Mouse (Mus musculus) spleen, adult 2 months (tissue): ENCODE measurements around the gene Hrk. TPM values are rescaled to one million over a fixed set of nuclear protein-coding genes. Genes with fewer than 3 reads are reported as not detected.

Source experiments
- DNase-seq, 2 experiments: peaks; one replicate each; pipeline versions ENCODE4 v3.0.0 to v3.0.0-alpha.2; 2012 to 2021; ENCODE audit warnings: low spot score in 2 of 2, low read depth in 1 of 2
- H3K27ac ChIP-seq: fragments of 200-500 bp; 2 replicates; pipeline ENCODE4 v1.5.1; 2012; ENCODE audit warnings: low read length, inconsistent platforms; ENCODE audit not compliant: insufficient read depth
- H3K27me3 ChIP-seq: fragments of 200-500 bp; 2 replicates; pipeline ENCODE4 v1.6.1; 2012; ENCODE audit warnings: mild to moderate bottlenecking, moderate library complexity, low read length, inconsistent platforms; ENCODE audit not compliant: control insufficient read depth, insufficient read depth
- H3K36me3 ChIP-seq: fragments of 200-500 bp; 2 replicates; pipeline ENCODE4 v1.6.1; 2012; ENCODE audit warnings: mild to moderate bottlenecking, low read length, inconsistent platforms; ENCODE audit not compliant: control insufficient read depth, insufficient read depth
- H3K4me1 ChIP-seq: fragments of 200-500 bp; 2 replicates; pipeline ENCODE4 v1.6.1; 2011; ENCODE audit warnings: inconsistent platforms; ENCODE audit not compliant: control insufficient read depth, insufficient read depth, insufficient read length
- H3K4me3 ChIP-seq: fragments of 200-500 bp; 2 replicates; pipeline ENCODE4 v1.5.1; 2011; ENCODE audit warnings: mild to moderate bottlenecking, inconsistent platforms; ENCODE audit not compliant: insufficient read depth, insufficient read length; ENCODE audit errors: extremely low read depth
- CTCF ChIP-seq: fragments of 200-500 bp; IDR thresholded peaks from 2 replicates; pipeline ENCODE4 v1.5.1; 2011; ENCODE audit warnings: mild to moderate bottlenecking, inconsistent platforms; ENCODE audit not compliant: insufficient read depth, insufficient read length, insufficient replicate concordance; ENCODE audit errors: extremely low read depth
- POLR2A ChIP-seq: fragments of 200-500 bp; IDR thresholded peaks from 2 replicates; pipeline ENCODE4 v1.6.1; 2011; ENCODE audit warnings: low read depth, low read length, inconsistent platforms
- WGBS: fragments of 180-500 bp; shearing (Covaris S2); methylation state at CpG from one replicate; pipeline ENCODE4 v1.1.7; 2018; 5-methylcytosine and 5-hydroxymethylcytosine counted together
- polyA plus RNA-seq: library from polyadenylated mRNA; depleted of rRNA; stranded (reverse); fragments of >200 nt; gene quantifications from 2 replicates; pipeline ENCODE4 v1.2.3, GENCODE M21; 2012; rRNA removed

Hrk gene
- not detected in 2 replicates for polyA plus RNA-seq

DNA sequence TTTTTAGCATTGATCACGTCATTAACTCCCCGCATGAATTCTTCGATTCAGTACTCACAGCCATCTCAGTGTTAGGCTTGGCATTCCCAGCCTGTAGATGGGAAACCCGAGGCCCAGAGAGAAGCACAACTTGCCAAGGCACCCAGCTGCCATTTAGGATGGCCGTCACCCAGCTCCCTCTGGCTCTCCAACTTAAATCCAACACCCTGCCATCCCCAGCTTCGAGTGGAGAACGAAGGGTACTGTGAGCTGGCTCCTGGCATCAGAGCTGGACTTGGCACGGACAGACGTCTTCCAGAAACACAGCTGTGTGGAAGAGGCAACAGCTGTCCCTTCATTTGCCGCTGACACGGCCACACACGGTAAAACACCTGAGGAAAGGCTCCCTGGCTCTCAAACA is at the start of gene Hrk:
Gene Hrk, plus strand, starts transcription at position 68 of the 400 bp plus-strand sequence.
- no peak for DNase-seq
- no peak for TF ChIP-seq CTCF
- no peak for TF ChIP-seq POLR2A
- 0 out of 2 replicates have a peak, but pooled peaks cover under 1% of the 10 kb centered on the region for H3K4me1 ChIP-seq
- no peak within 1 kb of the TSS for H3K27ac ChIP-seq
- H3K27me3 ChIP-seq: peaks cover 13% of the 10 kb centered on the region
- H3K36me3 ChIP-seq: no peaks in the 10 kb centered on the region
- WGBS: 68% methylated on average over 12 of the region's 12 CpGs
- H3K4me3 ChIP-seq: no peak within 1 kb of the TSS

DNA sequence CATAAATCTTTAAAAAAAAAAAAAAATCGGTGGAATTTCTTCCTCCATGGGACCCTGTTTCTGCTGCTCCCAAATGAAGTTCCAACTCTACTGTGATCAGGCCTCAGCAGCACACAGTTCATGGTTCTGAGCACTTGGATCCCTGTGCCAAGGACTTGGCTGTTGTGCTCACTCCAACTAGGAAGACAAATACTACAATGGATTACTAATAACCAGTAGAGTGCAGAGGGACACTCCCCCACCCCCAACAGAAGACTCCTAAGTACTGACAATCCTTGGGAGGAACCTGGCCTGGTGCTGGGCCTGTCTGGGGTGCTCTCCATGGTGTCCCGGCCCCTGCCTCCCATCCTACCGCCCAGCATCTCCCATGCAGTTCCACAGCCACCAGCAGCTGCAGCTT is 46.1 kb upstream of the Hrk start:
- 92% methylated on average over 3 of the region's 3 CpGs for WGBS

DNA sequence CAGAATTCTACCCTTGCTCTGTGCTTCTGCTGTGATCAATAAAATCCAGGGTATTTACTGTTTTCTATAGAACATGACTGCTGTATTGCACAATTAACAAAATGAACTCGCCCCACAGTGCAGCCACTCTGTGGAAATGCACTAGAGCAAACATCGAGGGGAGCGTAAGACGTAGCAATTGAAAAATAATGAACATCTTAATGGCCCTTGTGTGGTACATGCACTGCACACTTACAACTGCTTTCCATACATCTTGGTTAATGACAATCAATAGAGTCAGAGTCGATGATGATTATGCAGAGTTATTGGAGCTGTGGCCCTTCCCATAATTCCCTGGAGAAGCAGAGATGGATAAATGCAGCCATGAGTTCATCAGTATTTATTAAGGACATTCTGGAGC is 45.5 kb upstream of the Hrk start:
- DNase-seq: no peak
- Histone ChIP-seq H3K4me3 (no peak overlapping the region), H3K36me3 (no peaks in the 10 kb centered on the region), H3K4me1 (no peaks in the 10 kb centered on the region), H3K27ac (no peak overlapping the region), H3K27me3 (no peaks in the 10 kb centered on the region)
- 95% methylated on average over 5 of the region's 5 CpGs for WGBS
- TF ChIP-seq CTCF (no peak), POLR2A (no peak)

More for the DNA sequence above, 46.1 kb upstream of the Hrk start:
- TF ChIP-seq CTCF (no peak), POLR2A (no peak)
- no peak for DNase-seq
- no peak overlapping the region for H3K4me3 ChIP-seq
- no peaks in the 10 kb centered on the region for H3K36me3 ChIP-seq
- H3K27ac ChIP-seq: no peak overlapping the region
- H3K27me3 ChIP-seq: no peaks in the 10 kb centered on the region
- no peaks in the 10 kb centered on the region for H3K4me1 ChIP-seq

DNA sequence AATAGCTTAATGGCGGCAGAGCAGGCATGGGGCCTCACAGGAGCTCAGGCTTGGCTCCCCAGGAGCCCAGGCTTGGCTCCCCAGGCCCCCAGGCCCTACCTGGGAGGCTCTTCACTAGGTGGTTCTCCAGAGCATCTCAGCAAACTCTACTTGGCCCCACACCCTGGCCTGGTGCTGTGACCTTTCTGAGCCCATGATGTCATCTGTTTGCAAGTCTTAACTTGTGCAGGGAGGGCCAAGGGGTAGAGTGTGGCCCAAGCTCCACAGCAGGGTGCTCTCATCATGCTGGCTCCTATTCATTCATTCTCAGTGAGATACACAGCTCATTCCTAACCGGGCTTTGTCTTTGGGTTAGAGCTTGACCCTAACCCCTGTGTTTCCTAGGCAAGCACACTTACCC is 43.8 kb upstream of the Hrk start:
- no peak overlapping the region for H3K27ac ChIP-seq
- H3K4me3 ChIP-seq: no peak overlapping the region
- DNase-seq: no peak
- H3K27me3 ChIP-seq: no peaks in the 10 kb centered on the region
- WGBS: 89% methylated on average over 2 of the region's 2 CpGs
- no peaks in the 10 kb centered on the region for H3K36me3 ChIP-seq
- H3K4me1 ChIP-seq: no peaks in the 10 kb centered on the region
- TF ChIP-seq POLR2A (no peak), CTCF (no peak)

DNA sequence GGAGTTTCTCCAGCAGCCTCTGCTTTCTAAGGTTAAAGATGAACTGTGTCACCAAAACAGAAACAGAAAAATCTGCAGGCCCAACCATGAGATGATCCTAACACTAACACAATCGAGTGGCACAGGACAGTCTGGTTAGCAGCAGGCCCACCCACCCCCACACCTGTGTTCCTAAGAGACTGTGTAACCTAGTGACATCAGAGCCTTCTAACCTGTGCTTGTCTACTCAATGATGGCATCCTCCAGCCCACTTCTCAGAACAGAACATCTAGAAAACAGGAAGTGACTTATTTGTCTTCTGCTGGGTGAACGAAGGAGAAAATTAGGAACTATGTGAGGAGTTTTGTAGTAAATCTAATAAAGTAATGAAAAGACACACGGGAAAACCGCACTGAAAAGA is 42.5 kb upstream of the Hrk start:
- H3K27me3 ChIP-seq: no peaks in the 10 kb centered on the region
- no peaks in the 10 kb centered on the region for H3K4me1 ChIP-seq
- H3K36me3 ChIP-seq: no peaks in the 10 kb centered on the region
- TF ChIP-seq POLR2A (no peak), CTCF (no peak)
- no peak overlapping the region for H3K4me3 ChIP-seq
- no peak overlapping the region for H3K27ac ChIP-seq
- WGBS: 76% methylated on average over 4 of the region's 4 CpGs
- DNase-seq: no peak

DNA sequence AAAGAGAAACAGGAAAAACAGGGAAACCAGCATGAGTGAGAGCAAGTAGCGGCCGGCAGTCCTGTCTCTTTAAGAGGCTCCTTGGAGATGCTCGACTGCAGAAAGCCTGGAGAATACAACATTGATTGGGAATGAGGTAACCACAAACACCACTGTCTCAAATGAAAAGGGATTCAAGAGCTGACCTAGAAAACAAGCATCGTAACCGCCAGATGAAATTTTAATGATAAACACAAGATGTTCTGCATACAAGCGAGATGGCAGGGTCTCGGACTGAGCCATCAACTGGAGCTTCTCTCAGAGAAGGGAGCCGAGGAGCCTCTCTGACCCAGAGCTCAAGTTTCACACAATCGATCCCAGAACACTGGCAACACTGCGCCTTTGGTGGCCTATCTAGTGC is 41.4 kb upstream of the Hrk start:
- H3K36me3 ChIP-seq: peaks cover 3% of the 10 kb centered on the region; the same call in 1 of the 2 replicates
- no peaks in the 10 kb centered on the region for H3K27me3 ChIP-seq
- H3K27ac ChIP-seq: no peak overlapping the region
- H3K4me1 ChIP-seq: no peaks in the 10 kb centered on the region
- no peak for DNase-seq
- TF ChIP-seq POLR2A (no peak), CTCF (no peak)
- H3K4me3 ChIP-seq: no peak overlapping the region
- 93% methylated on average over 10 of the region's 10 CpGs for WGBS

DNA sequence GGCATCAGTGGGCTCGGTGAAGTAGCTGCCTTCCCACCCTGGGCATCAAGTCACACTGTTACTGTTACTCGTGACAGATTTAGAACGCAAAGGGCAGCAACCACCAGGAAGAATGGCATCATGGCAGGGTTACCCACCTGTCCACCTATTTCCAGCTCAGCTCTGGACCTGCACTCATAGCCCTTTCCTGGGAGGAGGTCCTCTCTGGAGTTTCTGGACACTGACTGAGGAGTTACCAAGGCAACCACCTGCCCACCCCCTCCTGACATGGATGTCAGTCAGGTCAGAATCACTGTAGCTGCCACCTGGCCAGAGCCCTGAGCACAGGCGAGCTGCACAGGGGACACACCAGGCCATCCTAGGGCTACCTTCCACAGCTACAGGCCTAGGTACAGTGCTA is 37.8 kb upstream of the Hrk start:
- Histone ChIP-seq H3K4me1 (no peaks in the 10 kb centered on the region), H3K27ac (no peak overlapping the region), H3K36me3 (peaks cover 8% of the 10 kb centered on the region), H3K27me3 (no peaks in the 10 kb centered on the region), H3K4me3 (no peak overlapping the region)
- WGBS: 91% methylated on average over 4 of the region's 4 CpGs
- no peak for TF ChIP-seq POLR2A
- no peak for TF ChIP-seq CTCF
- no peak for DNase-seq
